Mouse (Mus musculus): ENCODE data around the gene Tmem88.

- TF ChIP-seq CTCF (IDR thresholded peaks at IDR 0.05; ENCODE audit: extremely low read depth, insufficient read length, insufficient replicate concordance, low read depth, low read length) (peak; percentile 89; the same call in 1 of the 2 replicates), POLR2A (IDR thresholded peaks at IDR 0.05; ENCODE audit: low read depth, low read length) (no peak)
Observed at GRCm38 (mm10) chr11:69401210-69401637, 3.2 kb upstream of the Tmem88 start.

Data from small intestine, adult 2 months (tissue).